Mouse (Mus musculus): ENCODE results near the gene Mtss1l.

The Mtss1l gene

DNA sequence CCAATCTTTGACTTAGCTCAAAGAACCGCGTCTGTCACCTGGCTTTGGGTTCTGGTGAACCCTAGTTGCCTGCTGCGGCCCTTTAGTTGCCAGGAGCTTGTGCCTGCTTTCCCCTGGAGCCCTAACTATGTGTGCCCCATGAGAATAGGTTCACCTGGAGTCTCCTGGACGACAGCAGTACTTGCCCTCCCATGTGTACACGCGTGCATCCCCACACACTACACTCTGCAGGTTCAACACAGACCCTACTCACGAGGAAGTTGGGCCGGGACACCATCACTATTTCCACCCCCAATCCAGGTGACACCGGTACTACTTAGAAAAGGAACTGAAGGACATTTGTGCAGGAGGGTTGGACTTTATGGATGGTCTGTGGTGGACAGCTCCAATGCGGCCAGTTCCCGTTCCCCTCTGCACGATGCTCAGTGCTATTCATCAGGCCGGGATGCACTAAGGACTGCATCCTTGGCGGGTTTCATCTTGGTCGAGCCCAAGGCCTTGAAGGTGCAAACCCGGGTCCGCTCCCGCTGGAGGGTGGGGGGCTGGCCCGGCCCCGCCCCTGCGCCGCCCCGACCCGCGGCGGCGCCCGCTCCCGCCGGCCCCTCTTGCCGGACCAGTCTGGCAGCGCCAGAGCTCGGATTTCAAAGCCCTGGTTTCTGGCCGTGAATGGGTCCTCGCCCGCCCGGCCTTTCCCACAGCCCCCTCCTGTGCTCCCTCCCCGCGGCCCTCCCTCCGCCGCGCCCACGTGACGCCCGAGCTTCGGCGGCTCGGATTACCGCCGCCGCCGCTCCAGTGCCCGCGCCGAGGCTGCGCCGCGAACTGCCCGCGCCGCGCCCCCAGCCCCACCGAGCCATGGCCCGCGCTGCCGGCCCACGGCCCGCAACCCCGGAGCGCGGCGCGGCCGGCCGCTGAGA is at the start of gene Mtss1l:
Gene Mtss1l, plus strand, starts transcription at position 792 of the 914 bp plus-strand sequence.
- peak; percentile 73 for DNase-seq (ENCODE audit: low spot score)

DNA sequence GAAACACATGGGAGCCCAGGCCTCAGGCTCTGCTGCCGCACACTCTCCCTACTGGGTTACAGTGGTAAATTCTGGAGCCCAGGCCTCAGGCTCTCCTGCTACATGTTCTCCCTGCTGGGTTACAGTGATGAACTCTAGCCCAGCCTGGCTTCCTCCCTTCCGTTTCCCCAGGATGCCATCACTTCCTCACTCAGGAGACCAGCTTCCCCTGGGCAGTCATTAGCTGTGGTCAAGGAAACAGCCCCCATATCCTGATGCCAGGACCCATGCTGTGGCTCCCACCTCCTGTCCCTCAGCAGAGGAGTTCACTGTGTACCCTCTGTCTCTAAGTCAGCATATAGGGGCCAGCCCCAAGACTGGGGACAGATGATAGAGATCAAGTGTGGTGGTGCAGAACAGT is 49.1 kb upstream of the Mtss1l start:
- DNase-seq (ENCODE audit: low spot score): peak; percentile 69

DNA sequence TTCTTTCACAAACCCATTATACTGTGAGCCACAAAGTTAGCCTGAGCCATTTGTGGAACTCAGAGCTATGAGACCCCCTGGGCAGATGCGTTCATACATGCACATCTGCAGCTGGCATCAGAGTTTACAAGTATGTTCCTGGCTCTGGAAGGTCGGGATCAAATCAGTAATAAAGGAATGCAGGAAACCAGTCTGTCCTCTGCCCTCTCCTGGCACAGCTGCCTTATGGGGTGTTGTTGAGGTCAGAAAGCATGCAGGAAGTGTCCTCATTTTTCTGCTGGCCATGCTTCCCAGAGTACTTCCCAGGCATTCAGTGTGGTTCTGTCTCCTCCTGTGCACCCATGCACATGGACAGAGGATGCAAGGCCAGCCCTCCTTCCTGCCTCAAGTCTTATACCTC is 48.1 kb upstream of the Mtss1l start:
- no peak for DNase-seq (ENCODE audit: low spot score)

DNA sequence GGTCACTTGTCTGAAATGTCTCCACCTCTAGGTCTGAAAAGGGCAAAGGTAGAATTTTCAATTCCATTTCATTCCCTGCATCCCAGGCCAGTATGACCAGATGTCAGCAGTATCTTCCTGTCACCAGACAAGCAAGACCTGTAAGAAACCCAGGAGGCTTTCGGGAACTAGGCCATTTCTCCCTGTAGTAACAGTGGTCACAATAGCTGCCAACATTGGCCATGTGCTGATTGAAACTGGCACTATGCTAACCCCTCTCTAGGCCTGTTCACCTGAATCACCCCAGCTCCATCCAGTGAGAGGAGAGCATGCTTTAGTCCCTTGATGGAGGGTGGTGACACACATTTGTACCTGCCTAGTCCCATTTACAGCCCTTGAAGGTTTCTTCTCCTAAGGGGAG is 46.7 kb upstream of the Mtss1l start:
- no peak for DNase-seq (ENCODE audit: low spot score)

DNA sequence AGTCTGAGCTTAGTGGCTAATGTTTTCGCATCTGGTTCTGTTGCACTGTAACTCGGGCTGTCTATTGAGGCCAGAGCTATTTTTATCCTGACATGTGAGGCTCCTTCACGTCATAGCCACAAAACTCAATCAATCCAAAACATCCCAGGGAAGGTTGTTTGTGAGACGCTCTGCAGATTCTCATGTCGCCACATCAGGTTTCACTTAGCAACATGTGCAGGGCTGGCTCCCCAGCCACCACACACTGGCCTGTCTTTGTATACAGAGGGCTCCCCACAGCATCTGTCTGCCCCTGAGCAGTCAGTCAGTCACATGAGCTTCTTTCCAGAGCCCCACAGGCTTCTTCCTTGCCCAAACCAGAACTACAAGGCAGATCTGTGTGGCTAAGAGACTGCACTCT is 44.6 kb upstream of the Mtss1l start:
- peak; percentile 42 for DNase-seq (ENCODE audit: low spot score)

DNA sequence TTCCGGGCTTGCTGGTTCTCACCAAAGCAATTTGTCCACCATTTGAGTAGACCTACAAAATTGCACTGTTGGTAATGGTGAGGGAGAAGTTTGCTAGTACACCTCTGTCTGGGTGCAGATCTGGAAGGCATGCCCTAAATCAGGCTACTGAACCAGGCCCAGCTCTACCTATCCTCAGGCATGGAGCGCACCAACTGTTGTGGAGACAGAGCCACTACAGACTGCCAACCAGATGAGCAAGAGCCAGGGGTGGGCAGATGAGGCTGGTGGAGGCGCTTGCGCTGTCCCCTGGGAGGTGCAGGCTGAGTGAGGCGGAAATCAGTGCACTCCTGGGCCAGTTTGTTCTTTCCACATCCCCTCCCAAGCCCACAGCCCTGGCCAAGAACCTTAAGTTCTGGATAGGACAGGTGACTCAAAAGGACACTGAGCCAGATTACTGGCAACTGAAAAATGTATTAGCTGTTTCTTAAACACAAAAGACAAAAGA is 44.1 kb upstream of the Mtss1l start:
- DNase-seq (ENCODE audit: low spot score): no peak

DNA sequence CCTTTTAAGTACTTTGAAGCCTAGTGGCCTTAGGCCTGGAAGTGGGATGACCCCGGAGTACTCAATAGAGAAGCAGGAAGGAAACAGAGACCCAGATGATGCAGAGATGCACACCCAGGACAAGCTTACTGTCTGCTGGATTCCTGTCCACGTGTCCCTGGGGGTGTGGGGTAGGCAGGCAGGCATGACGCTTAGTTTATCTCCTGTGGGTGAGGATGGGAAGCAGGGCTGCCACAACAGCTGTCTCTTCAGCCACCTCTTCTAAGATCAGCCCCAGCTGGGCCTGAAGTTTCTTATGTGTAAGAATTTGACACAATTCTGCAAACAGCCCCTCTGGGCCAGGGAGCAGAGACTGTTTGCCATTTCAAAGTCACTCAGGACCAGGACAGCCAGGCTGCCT is 42.3 kb upstream of the Mtss1l start:
- no peak for DNase-seq (ENCODE audit: low spot score)

DNA sequence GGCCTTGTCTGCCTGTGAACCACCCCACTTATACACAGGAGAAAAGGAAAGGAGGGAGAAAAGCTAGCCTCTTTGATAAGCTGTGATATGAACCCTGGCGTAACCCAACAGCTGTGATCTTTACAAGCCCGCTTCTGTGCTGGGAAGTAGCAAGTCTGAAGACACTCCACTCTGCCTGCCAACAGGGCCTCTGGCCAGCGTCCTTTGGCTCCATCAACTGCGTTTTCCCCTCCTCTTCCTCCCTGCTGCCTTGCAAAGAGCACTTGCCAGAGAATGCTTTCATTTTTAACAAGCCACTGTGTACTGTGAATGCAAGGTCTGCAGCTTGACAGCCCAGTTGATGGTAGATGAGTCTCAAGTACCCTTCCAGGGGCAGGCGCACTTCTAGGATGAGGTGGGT is 33.5 kb upstream of the Mtss1l start:
- peak; percentile 84 for DNase-seq (ENCODE audit: low spot score)

DNA sequence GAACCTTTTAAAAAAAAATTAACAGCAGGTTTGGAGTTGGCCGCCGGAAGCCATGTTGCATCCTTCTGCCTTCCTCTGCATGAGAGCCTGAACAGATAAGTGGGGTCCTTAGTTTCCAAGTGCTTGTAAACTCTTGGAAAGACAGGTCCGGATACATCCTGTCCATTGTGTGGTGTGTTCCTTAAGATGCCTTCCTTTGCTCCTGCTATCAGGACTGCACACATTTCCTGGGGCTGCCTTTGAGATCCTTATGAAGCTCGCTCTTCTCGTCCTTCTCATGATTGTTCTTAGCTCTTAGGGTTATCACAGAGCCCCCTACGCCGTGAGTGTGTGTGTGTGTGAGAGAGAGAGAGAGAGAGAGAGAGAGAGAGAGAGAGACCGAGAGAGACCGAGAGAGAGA is 31.3 kb upstream of the Mtss1l start:
- peak; percentile 49 for DNase-seq (ENCODE audit: low spot score)

DNA sequence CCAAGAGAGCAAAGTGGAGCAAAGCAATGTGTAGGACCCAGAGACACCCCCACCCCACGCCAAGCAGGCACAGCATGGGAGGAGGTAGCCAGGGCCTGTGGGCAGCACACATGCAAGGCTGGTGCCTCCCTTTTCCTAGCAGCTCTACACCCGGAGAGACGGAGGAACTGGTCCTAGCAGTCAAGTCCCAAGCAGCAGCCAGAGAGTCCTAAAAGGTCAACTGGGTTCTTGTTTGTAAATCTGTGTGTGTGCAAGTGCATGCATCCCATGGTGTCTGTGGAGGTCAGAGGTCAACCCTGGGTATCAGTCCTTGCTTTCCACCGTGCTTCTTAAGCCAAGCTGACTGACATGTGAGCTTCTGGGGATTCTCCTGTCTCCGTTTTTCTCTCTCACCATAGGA is 27.1 kb upstream of the Mtss1l start:
- no peak for DNase-seq (ENCODE audit: low spot score)

DNA sequence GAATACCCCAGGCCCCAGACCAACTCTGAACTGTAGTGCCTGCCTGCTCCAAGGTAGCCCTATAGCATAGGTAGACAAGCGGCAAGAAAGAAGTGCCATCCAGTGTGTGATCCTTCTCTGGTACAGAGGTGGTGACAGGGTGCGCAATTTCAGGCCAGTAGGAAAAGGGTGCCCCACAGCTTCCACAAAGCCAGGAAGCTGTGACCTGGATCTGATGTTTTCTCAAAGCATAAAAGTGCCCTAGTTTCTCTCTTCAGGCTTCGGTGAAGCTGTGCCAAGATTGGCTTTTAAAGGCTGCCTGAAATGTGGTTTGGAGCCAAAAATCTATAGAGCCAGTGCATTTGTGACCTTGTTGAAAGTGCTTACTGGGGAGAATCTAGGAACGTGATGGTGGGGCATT is 26.4 kb upstream of the Mtss1l start:
- no peak for DNase-seq (ENCODE audit: low spot score)

DNA sequence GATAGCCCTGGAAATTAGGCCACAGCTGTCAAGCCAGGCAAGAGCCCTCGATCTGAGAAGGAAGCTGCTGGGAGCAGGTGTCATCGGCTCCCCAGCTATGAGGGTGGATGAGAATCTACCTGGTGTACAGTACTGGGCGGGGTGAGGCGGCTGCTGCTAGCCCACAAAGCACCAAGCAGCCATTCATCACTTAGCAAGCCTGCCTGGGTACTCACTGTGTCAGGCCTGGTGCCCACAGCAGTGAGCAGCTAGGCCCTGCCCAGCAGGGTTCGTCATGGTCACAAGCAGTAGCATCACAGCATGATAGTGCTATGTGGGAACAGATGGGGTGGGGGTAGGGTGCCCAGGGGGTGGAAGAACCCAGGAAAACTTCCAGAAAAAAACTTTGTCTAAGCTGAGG is 25.8 kb upstream of the Mtss1l start:
- no peak for DNase-seq (ENCODE audit: low spot score)

DNA sequence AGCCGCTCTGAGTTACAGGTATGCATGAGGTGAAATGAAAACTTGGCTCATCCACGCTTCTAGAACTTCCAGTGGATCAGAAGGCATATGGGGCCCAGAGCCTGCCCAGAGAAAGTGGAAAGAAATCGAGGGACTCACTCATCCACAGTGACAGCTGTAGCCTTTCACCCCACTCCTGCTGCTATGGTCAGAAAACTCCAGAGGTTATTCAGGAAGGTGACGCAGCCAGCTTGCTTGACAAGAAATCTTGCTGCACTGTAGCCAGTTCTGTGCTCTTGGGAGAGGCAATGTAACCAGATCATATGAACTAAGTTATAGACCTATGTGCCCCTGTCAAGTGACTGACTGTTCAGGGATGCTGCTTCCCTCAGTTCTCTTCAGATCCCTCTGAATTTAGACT is 25.2 kb upstream of the Mtss1l start:
- no peak for DNase-seq (ENCODE audit: low spot score)

DNA sequence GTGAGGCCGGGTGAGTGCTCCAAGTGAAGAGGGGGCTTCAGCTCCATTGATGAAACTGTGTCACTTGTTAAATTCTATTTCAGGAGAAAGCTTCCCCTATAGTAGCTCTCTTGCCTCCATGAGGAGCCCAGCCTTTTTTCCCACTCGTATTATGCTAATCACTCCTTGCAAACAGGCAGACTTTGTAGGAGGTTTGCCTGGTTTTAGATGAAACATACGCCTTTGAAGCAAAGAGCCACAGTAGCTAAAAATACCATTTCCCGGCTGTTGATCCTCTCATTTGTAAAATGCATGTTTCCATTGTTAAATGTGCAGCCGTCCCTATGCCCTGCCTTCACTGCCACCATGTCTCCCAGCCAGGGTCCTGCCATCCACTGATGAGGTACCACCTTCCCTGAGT is 23.7 kb upstream of the Mtss1l start:
- no peak for DNase-seq (ENCODE audit: low spot score)

DNA sequence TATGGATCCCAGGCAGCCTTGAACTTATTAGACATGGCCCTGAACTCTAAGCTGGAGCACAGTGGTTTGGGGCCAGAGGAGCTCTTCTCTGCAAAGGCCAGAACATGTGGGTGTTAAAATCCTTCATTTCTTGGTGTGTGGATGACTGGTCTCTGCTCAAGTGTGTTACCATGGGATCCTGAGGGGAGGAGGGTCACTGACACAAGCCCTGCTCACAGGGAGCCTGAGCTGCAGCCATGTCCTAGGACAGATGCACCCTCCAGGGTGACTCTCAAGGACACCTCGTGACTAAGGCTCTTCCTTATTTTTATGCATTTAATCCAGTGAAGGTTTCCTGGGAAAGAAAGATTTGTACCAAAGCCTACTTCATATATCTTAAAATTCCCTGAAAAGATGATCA is 23.2 kb upstream of the Mtss1l start:
- DNase-seq (ENCODE audit: low spot score): no peak

DNA sequence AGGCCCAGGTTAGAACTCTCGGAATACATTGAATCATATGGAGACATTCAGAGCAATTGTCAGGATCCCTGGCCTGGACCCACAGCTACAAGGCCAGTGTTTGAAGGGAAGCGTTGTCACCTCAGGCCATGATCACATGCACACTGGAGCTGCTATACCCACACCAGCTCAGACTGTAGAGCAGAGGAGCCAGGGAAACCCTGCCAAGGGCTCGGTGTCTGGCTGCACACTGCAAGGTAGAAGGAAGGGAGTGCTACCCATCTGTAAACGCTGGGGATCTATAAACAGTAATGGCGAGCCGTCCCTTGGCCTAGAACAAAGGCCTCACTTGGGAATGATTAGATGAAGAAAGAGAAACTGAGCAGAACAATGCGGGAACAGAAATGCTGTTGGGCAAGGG is 21.8 kb upstream of the Mtss1l start:
- DNase-seq (ENCODE audit: low spot score): no peak

DNA sequence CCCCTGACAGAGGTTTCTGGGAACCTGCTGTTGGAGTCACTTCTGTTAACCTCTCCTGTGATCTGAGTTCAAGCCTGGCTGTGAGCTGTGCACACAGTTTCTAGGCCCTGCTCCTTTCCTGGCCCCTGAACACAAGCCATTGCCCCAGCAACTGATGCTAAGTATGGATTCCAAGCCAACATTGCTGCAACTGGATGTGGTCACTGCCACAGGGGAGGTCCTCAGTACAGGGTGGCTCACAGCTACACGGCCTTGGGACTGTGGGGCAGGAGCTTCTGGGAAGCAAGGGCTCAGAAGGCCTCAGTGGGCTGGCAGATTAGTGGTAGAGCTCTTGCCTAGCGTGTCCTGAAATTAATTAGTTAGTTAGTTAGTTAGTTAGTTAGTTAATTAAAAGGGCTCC is 20.7 kb upstream of the Mtss1l start:
- no peak for DNase-seq (ENCODE audit: low spot score)

DNA sequence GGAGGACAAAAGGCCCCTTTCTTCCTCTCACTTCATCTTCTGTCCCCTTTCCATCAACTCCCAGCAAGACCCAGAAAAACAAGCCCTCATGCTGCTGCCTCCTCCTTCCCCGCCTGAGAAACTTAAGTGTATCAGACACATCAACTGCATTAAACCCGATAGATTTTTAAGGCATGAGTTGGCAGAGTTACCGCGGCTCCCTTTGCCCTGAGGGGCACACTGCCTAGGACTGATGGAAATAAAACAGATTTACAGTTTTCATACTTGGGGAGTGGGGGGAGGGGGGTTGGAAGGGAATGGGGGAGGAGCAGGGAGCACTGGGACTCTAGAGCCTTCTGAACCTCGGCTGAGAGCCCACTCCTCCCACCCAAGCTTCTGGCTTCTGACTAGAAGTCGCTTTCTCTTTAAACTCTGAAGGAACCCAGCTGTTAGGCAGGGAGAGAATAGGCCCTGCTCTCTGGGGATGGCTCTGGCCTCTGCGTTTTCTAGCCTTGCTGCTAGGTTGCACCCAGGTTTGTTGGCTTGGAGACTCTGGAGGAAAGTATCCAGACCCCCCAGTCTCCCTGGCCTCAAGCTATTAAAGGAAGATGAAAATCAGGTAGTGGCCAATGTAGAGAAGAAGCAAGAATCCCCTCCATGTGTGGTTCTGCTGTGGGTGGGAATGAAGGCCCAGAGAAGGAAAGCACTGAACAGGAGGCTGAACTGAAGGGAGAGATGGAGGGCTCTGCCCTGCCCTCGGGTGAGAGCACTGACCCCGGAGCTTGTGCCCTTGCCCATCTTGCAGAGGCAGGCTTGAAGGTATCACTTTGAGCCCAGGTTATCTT is 18.4 kb upstream of the Mtss1l start:
- no peak for DNase-seq (ENCODE audit: low spot score)

DNA sequence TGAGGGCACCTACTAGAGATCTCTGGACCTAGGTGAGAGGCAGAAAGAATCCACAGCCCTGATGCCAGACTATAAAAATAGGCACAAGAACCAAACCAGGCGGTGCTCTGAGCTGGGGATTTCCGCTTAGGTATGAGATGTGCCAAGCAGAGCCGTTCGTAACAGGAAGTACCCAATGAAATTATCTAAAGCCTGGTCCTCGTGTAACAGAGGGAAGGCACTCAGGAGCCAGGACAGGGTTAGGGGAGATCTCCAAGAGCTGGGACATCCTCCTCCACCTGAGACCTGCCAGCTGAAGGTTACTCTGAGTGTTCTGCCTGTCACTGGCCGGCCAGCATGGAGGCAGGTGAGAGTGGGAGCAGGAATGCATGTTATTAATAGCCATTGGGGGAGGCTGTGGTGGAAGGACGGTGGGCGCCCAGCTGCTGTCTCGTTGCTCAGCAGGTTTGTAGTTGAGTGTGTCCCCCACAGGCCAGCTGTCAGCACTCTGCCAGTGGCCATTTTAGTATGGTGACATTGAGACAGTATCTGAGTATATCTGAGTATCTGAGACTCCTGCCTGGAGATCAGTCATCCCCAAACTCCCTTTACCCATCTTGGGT is 17.7 kb upstream of the Mtss1l start:
- DNase-seq (ENCODE audit: low spot score): no peak

DNA sequence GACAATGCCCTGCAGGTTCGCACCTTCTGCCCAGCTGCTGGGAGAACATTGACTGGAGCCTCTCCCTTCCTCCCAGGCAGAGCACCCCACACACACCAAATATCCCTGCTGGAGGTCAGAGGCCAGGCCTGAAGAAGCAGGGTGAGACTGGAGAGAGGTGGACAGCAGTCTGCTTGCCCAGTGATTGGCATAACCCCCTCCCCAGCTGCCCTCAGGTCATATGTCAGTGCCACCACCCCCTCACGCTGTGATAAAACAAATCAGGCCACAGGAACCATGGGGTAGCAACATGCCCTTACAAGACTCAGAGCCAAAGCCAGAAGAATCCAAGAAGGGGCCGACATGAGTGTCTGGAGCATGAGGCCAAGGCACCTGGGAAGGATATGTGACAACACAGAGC is 17.2 kb upstream of the Mtss1l start:
- no peak for DNase-seq (ENCODE audit: low spot score)

DNA sequence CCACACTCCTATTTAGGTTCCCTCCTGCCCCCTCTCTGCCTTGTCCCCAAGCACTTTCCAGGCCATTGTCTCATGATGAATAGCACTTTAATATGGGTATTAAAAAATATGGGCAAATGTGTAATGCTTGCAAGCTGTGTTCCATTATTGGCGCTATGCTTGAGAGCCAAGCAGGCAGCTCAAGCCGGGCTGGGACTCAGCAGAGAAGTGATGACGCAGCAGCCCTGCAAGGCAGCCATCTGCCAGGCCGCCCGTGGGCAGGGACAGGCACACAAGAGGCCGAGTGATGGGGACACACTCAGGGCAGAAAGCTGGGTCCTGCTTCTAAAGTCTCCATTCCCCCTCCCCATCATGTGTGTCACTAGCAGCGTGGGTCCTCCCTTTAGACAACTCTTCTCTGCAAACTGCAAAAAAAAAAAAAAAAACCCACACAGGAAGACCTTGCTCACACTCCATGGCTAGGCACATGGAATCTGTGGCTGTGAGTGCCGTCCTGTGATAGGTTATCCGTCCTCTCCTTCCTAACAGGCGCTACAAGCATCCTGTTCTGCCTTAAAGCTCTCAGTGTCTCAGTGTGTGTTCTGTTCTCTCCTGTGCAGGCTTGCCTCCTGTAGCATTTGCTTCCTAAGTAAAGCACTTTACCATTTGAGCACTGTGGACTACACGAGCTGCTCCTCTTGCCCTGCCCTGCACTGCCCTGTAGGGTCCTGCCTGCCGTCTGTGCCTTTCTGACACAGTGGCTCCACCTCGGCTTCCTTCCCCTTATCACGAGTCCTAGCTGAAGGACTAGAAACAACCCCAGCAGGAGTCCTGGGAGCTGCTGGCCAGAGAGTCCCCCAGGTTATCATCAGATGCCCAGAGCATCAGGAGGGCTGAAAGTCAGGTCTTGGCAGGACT is 15.6 kb upstream of the Mtss1l start:
- DNase-seq (ENCODE audit: low spot score): peak; percentile 29

Data from lung, postnatal 25 days (tissue).